Mouse (Mus musculus): ENCODE results near the gene Mrpl48.

DNA sequence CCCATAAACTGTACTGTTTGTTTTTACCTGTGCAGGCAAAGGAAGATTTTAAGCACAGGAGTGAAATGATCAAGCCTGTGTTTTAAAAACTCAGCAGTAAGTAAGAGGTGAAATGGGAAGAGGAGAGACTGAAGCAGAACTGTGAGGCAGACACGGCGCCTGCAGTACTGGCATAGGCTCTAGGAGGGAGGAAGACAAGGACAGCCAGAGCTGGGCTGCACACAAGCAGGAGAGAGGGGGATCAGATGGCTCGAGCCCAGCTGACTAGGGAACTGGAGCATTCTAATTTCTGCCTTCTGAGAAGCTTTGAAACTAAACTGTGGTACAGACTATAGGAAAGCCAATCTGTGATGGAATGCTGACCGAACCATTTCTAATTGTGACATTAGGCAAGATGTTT, 35.4 kb downstream of the Mrpl48 start:
- TF ChIP-seq POLR2A (IDR thresholded peaks at IDR 0.05; ENCODE audit: low read depth, low read length) (no peak), CTCF (IDR thresholded peaks at IDR 0.05; ENCODE audit: extremely low read depth, insufficient read length, insufficient replicate concordance, low read depth, low read length) (no peak)
